10 mouse cellular contexts compared by ENCODE assay signal in the genomic region with DNA sequence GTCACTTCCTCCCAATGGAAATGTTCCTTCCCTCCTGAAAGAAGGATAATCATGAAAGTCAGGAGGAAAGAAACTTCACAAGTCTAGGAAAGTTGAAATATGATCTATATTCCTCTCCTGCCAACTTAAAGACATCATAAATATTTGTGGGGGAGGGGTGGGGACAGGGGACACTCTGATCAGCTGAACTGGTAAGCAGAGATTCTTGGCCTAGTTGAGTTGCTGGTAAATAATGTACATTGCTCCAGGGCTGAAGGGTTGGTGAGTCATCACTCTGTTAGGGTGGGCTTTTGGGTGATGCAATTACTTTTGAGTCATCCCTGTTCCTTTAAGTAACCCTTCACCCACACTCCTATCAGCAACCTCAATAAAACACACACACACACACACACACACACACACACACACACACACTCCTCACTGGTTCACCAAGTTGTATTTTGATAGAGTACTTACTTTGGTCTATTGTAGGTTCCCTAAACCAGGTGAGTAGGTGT.
"Had no signal": no experiment of that assay in that cellular context is flagged by ENCODE, and none has a peak within 500 bp of the region (broad histone marks: within the 10 kb centered on the region; RNA-seq: fewer than 3 reads in every experiment).

No protein-coding gene starts in this region.

- H3K4me2 ChIP-seq: lung, embryonic 14.5 days; midbrain, embryonic 13.5 days had no signal

- H3K36me3 ChIP-seq: midbrain, embryonic 13.5 days had no signal

- ATAC-seq: liver, postnatal 0 days; lung, postnatal 0 days; midbrain, embryonic 13.5 days; midbrain, embryonic 16.5 days had no signal

- H3K27ac ChIP-seq: liver, embryonic 14.5 days; macrophage; midbrain, embryonic 13.5 days had no signal

- H3K4me3 ChIP-seq: midbrain, embryonic 13.5 days had no signal

- H3K4me1 ChIP-seq: midbrain, embryonic 13.5 days had no signal

- H3K27me3 ChIP-seq: midbrain, embryonic 13.5 days had no signal

- DNase-seq: kidney, postnatal 4 days; liver, postnatal 0 days; lung, embryonic 14.5 days; thymus, adult 18-20 months; thymus, postnatal 36 days had no signal

- H3K9ac ChIP-seq: liver, embryonic 14.5 days; liver, postnatal 0 days; lung, embryonic 14.5 days; midbrain, embryonic 13.5 days had no signal

- H3K9me3 ChIP-seq: midbrain, embryonic 13.5 days had no signal
